Mouse (Mus musculus) CD8-positive naive resting alpha-beta T cell, adult 57 days (primary cell): ENCODE measurements around the gene Fam240a. TPM values are rescaled to one million over a fixed set of nuclear protein-coding genes. Genes with fewer than 3 reads are reported as not detected.

Source experiments
- total RNA-seq: library from RNA; stranded (reverse); gene quantifications from one replicate; pipeline ENCODE4 v1.2.4, GENCODE M21; 2023

The Fam240a gene
- 4.0 TPM for total RNA-seq

DNA sequence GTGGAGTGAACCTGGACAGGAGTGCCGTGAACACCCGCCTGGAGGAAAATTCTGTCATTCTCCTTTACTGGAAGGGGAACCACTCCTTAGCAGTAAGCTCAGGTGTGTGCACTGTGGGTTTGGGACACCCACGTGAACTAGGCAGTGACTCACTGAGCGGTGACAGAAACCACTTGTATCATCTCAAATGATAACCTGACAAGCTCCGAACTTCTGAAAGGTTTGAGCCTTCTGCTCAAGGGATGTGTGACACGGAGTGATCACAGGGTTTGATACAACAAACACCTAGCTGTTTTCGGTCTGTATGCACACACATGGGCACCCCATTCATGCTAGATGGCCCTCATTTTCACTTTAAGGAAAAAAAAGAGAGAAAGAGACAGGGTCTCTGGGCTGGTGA is at the start of gene Fam240a:
Fam240a (minus strand) TSS at position 76 of the 400 bp plus-strand sequence.

DNA sequence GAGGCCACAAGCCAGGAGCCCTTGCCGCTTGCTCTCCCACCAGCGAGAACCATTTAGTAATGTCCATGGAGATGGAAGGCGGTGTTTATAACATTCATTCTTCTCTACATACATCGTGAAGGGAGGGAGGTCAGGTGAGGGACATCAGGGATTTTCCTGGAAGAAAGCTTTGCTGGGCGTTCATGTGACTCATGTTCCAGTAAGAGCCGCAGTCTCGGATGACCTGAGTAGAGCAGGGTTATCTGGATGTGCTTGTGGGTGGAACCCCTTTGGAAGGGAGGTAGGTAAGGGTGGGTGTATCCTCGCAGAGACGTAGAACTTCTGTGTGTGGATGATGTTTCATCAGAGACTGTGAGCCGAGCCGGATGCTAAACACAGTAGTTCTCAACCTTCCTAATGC is 34.7 kb upstream of the Fam240a start, which contains the start of gene Lrrc2:
Lrrc2 (plus strand) TSS at position 149 of the 400 bp plus-strand sequence.

DNA sequence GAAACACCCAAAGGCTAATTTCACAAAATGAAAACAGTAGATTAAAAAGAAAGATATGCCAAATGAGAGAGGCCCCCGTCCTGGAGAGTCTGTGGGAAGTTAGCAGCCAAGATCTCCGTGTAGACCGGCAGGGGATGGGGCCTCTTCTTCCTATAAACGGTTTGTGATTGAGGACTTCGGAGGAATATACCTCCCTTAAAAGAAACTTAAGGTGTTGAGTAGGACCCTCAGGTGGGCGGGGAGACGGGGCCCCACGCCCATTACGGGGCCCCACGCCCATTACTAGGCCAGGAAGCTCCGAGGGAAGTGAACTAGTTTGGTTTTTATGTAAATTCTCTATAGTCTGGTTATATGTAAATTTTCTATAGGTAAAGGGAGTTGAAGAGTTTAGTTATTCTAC is 29.3 kb upstream of the Fam240a start, which contains the start of gene Tdgf1:
Tdgf1 (minus strand) TSS at position 233 of the 400 bp plus-strand sequence.

DNA sequence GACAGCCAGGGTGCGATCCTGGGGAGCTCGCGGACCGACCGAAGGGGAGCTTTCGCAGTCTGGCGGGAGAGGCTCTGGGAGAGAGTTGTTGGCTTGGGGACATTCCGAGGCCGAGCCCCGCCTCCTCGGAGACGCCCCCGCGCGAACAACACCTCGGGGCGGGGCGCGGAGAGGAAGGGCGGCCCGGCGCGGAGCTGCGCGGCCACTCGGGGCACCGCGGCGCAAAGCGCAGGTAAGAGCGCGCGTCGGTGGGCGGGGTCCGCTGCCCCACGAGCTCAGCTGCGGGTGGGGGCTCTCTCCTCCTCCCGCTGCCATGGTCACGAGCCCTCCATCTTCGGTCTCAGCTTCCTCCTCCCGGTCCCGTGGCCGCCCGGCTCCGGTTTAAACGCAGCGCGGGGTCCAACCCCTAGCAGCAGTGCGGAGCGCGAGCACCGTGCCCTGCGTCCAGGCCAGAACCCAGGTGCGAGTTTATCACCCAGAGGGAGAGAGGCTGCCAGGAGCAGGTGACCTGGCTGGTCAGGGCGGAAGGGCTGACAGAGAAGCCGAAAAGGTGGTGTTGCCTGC is 36.6 kb downstream of the Fam240a start, which contains the start of gene Tmie:
Tmie (minus strand) TSS at position 116 of the 564 bp plus-strand sequence.

DNA sequence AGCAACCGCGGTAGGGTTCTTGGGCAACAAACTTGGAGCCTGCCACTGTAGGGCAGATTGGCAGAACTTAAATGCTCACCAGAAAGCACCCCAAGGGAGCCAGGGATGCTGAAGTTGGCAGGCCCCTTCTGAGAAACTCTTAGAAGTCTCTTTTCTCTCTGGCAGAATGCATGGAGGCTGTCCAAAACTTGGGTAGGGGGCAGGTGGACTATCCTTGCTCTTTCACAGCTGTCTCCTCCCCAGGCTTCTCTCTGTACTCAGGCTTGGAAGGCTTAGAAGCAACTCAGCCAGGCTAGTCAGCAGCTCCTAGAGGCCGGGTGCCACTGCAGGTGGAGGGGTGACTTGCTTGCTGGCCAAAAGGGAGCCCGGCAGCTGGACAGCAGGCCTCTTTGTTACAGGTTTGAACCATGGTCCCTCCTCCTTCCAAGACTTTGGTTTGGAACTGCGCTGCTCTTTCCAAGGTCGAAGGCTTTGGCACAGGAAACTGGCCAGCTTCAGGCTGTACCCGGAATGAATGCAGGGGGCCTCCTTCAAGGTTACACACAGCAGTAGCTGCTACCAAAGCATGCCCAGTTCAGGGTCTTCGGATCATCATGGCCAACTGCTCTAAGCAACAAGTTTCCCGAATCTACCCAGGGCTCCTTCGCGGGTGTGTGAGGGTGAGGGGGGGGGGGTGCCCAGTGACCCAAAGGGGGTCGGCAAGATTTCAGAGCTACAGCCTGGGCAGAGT is 37.3 kb downstream of the Fam240a start, which contains the start of gene Als2cl:
Als2cl (plus strand) TSS at position 680 of the 730 bp plus-strand sequence.

Other genes with a start within 250 kb of the Fam240a start
- gene Myl3, start 175.0 kb downstream of the Fam240a start, total RNA-seq, result not detected
- not detected for gene Pth1r, start 169.7 kb downstream of the Fam240a start, total RNA-seq
- gene Prss42, start 118.7 kb downstream of the Fam240a start, total RNA-seq, result not detected
- gene Prss44, start 102.9 kb downstream of the Fam240a start, total RNA-seq, result not detected
- not detected for gene Prss43, start 90.2 kb downstream of the Fam240a start, total RNA-seq
- not detected for gene Prss45, start 82.3 kb downstream of the Fam240a start, total RNA-seq
- gene Prss46, start 72.4 kb downstream of the Fam240a start, total RNA-seq, result not detected
- not detected for gene Prss50, start 58.9 kb downstream of the Fam240a start, total RNA-seq
- gene Als2cl, start 37.0 kb downstream of the Fam240a start, total RNA-seq, result 486 TPM
- gene Tmie, start 36.7 kb downstream of the Fam240a start, total RNA-seq, result 42.9 TPM
- 1.9 TPM for gene Tdgf1, start 29.3 kb upstream of the Fam240a start, total RNA-seq
- gene Lrrc2, start 34.7 kb upstream of the Fam240a start, total RNA-seq, result not detected
- gene Rtp3, start 73.7 kb upstream of the Fam240a start, total RNA-seq, result not detected
- 5.2 TPM for gene Ltf, start 102.4 kb upstream of the Fam240a start, total RNA-seq
- 7.6 TPM for gene Ccrl2, start 140.7 kb upstream of the Fam240a start, total RNA-seq
- gene Lrrfip2, start 200.7 kb upstream of the Fam240a start, total RNA-seq, result 15.6 TPM